Mouse (Mus musculus): Measurements from ENCODE around the gene Cd72. TPM values are rescaled to one million over a fixed set of nuclear protein-coding genes. Genes with fewer than 3 reads are reported as not detected.
"Not testable (repeated sequence)": the region's sequence is repeated elsewhere in the genome, so short reads cannot be mapped to it uniquely, and the experiment has no call there.

The Cd72 gene
- polyA plus RNA-seq, 1 experiment from 2014 or later, result 4.3 TPM

DNA sequence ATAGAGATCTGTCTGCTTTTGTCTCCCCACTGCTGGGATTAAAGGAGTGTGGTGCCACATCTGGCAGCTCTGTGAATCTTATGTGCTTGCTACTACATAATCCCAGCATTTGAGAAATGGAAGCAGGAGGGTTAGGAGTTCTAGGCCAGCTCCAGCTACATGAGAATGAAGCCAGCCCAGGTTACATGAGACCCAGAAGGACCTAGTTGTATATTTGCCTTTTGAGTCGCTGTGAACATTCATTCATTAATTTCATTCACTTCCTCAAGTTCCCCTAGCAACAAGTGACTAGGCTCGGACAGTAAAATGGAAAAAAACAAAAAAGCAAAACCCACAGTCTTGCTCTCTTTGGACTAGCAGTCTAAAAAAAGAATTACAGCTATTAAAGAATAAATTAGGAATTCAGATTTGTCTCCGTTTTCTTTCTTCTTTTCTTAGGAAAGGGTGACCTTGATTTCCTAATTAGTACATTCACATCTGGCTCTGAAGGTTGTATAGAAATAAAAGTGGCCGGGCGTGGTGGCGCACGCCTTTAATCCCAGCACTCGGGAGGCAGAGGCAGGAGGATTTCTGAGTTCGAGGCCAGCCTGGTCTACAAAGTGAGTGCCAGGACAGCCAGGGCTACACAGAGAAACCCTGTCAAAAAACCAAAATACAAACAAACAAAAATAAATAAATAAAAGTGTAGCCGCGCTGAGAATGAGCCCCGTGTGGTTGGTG, 37.8 kb upstream of the Cd72 start:
- H3K9ac ChIP-seq (replicated peaks), result no peak overlapping the region
- 34% methylated on average over 12 of the region's 12 CpGs for WGBS
- no peak for ATAC-seq (replicated peaks)

DNA sequence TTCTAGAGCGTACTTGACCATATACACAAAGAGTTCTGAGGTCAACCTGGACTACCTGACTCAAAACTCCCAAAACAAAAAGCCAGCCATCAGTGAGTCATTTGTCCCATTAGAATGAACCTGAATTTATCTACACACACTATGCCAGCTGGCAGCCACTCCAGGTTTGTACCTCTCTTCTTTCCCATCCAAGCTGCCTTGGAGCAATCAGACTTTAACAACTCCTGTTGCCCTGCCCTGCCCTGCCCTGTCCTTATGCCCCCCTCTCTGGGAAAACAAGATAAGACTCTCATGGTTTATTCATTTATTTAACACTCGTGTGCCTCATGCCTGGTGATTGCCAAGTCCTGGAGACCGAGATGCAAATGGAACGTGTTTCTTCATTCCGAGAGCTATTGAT, 36.4 kb upstream of the Cd72 start:
- ATAC-seq (replicated peaks), result no peak
- H3K4me2 ChIP-seq (replicated peaks), result no peak overlapping the region
- peaks cover 17% of the 10 kb centered on the region for H3K4me1 ChIP-seq
- H3K27me3 ChIP-seq, result no peaks in the 10 kb centered on the region
- H3K9ac ChIP-seq (replicated peaks), result no peak overlapping the region
- no peaks in the 10 kb centered on the region for H3K9me3 ChIP-seq
- 89% methylated on average over 5 of the region's 5 CpGs for WGBS
- H3K4me3 ChIP-seq, result no peak overlapping the region
- no peak overlapping the region for H3K27ac ChIP-seq (replicated peaks)
- no peaks in the 10 kb centered on the region for H3K36me3 ChIP-seq

More for the DNA sequence above, 37.8 kb upstream of the Cd72 start:
- H3K4me2 ChIP-seq (replicated peaks), result peak overlapping the region; percentile 55
- no peaks in the 10 kb centered on the region for H3K27me3 ChIP-seq
- peaks cover 19% of the 10 kb centered on the region for H3K4me1 ChIP-seq
- H3K4me3 ChIP-seq, result peak overlapping the region; percentile 84
- peak overlapping the region; percentile 95 for H3K27ac ChIP-seq (replicated peaks)
- H3K36me3 ChIP-seq, result no peaks in the 10 kb centered on the region
- no peaks in the 10 kb centered on the region for H3K9me3 ChIP-seq

DNA sequence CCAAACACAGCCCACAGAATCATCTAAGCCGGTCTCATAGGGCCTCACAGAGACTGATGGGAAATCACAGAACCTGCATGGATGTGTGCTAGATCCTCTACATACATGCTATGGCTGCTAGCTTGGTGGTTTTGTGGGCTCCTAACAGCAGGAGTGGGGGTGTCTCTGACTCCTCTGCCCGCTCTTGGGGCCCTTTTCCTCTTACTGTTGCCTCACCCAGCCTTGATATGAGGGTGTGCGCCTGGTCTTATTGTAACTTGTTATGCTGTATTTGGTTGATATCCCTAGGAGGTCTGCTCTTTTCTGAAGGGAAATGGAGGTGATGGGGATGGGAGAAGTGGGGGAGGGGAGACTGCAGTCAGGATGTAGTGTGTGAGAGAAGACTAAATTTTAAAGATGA, 35.2 kb upstream of the Cd72 start:
- 94% methylated on average over 3 of the region's 3 CpGs for WGBS
- peaks cover 9% of the 10 kb centered on the region for H3K4me1 ChIP-seq
- H3K4me3 ChIP-seq, result no peak overlapping the region
- H3K9me3 ChIP-seq, result no peaks in the 10 kb centered on the region
- H3K4me2 ChIP-seq (replicated peaks), result no peak overlapping the region
- no peak overlapping the region for H3K9ac ChIP-seq (replicated peaks)
- no peak for ATAC-seq (replicated peaks)
- H3K27ac ChIP-seq (replicated peaks), result no peak overlapping the region
- no peaks in the 10 kb centered on the region for H3K27me3 ChIP-seq
- H3K36me3 ChIP-seq, result no peaks in the 10 kb centered on the region

DNA sequence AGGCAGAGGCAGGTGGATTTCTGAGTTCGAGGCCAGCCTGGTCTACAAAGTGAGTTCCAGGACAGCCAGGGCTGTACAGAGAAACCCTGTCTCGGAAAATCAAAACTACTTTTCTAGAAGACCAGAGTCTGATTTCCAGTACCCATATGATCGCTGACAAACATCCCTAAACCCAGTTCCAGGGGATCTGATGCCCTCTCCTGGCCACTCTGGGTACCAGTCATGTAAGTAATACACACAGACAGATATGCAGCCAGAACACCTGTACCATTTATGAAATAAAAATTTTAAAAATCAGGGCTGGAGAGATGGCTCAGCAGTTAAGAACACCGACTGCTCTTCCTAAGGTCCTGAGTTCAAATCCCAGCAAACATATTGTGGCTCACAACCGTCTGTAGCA, 31.2 kb upstream of the Cd72 start:
- not testable (repeated sequence) for ATAC-seq (replicated peaks); H3K36me3 ChIP-seq

DNA sequence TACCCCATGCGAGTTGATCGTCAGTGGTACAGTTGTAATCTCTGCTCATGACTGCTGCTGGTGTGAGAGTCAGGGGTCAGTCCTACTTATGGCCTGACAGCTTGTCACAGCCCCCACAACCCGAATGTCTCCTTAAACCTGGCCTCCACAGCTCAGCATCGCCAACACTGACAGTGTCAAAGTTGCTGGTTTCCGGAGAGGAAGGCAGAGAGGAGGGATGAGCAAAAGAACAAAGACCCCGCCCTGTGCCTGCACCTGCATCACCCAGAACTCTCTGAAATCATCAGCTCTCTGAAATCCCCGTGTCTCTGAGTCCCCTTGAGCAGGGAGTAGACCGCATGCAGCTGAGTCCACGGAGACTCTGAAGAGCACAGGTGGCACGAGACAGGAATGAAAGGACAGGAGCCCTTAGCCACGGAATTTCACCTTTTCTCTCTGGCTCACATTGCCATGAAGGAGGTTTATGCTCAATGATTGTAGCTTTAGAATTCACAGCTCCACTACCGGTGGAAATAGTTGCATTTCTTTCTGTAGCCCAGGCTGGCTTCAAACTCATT, 29.2 kb upstream of the Cd72 start, which contains the start of gene Sit1:
Gene Sit1 (minus strand): TSS at position 200 of the 557 bp plus-strand sequence.
- no peaks in the 10 kb centered on the region for H3K27me3 ChIP-seq
- H3K9me3 ChIP-seq, result no peaks in the 10 kb centered on the region
- no peak within 1 kb of the TSS for H3K9ac ChIP-seq (replicated peaks)
- H3K27ac ChIP-seq (replicated peaks), result no peak within 1 kb of the TSS
- H3K4me3 ChIP-seq, result no peak within 1 kb of the TSS
- no peak within 1 kb of the TSS for H3K4me2 ChIP-seq (replicated peaks)
- ATAC-seq (replicated peaks), result no peak
- no peaks in the 10 kb centered on the region for H3K4me1 ChIP-seq
- WGBS, result 63% methylated on average over 12 of the region's 12 CpGs
- H3K36me3 ChIP-seq, result no peaks in the 10 kb centered on the region

More for the DNA sequence above, 31.2 kb upstream of the Cd72 start:
- H3K9ac ChIP-seq (replicated peaks); H3K4me1 ChIP-seq; H3K27ac ChIP-seq (replicated peaks); H3K4me3 ChIP-seq; H3K27me3 ChIP-seq; H3K4me2 ChIP-seq (replicated peaks); H3K9me3 ChIP-seq: not testable (repeated sequence)
- WGBS, result 88% methylated on average over 5 of the region's 5 CpGs

DNA sequence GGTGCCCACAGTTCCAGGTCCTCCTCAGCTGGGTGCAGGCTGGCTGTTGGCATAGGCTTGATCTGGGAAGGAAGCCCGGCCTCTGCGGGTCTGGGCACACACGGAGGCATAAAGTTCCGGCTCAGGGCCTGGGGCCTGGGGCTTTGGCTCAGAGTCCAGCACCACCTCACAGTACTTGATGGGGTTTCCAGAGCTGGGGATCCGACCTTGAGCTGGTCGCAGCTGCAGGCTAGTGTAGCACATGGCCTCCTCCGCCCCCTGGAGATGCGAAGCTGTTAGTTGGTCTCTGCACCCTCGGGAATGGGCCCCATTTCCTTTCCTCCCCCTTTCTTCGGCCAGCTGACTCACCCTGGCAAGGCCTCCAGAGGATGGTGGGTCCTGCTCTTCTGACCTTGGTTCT, 28.2 kb upstream of the Cd72 start:
- Histone ChIP-seq H3K4me3 (no peak overlapping the region), H3K4me1 (peaks cover 4% of the 10 kb centered on the region; the same call in 1 of the 2 replicates), H3K27ac (replicated peaks) (no peak overlapping the region), H3K4me2 (replicated peaks) (no peak overlapping the region), H3K36me3 (no peaks in the 10 kb centered on the region), H3K9me3 (no peaks in the 10 kb centered on the region), H3K27me3 (no peaks in the 10 kb centered on the region), H3K9ac (replicated peaks) (no peak overlapping the region)
- ATAC-seq (replicated peaks), result no peak
- WGBS, result 77% methylated on average over 10 of the region's 10 CpGs

DNA sequence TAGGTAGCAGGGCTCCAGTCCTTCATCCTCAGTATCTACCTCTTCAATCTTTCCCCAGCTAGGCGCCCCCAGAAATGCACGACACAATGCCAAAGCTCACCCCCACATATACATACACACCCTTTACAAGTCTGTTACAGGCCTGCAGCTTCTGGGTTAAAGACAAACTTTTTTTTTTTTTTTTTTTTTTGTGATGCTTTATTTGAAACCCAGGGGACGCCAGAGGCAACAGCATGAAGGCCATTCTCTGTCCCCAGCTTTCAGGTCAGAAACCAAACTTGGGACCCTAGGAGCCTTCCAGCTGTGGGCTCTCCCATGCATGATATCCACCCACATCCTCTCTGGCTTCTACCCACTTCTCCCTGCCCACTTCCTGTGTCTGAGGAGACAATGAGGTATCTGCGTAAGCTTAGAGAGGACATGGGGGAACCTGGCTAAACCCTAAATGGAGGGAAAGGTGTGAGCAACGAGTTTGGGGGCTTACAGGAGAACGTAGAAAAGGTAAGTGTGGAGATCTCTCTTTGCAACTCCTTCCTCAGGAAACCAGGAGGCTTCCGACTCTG, 27.5 kb upstream of the Cd72 start:
- no peaks in the 10 kb centered on the region for H3K9me3 ChIP-seq
- no peaks in the 10 kb centered on the region for H3K27me3 ChIP-seq
- no peak overlapping the region for H3K9ac ChIP-seq (replicated peaks)
- ATAC-seq (replicated peaks), result no peak
- H3K36me3 ChIP-seq, result no peaks in the 10 kb centered on the region
- H3K4me2 ChIP-seq (replicated peaks), result no peak overlapping the region
- 66% methylated on average over 7 of the region's 7 CpGs for WGBS
- H3K4me3 ChIP-seq, result no peak overlapping the region
- peaks cover 4% of the 10 kb centered on the region; the same call in 1 of the 2 replicates for H3K4me1 ChIP-seq
- no peak overlapping the region for H3K27ac ChIP-seq (replicated peaks)

DNA sequence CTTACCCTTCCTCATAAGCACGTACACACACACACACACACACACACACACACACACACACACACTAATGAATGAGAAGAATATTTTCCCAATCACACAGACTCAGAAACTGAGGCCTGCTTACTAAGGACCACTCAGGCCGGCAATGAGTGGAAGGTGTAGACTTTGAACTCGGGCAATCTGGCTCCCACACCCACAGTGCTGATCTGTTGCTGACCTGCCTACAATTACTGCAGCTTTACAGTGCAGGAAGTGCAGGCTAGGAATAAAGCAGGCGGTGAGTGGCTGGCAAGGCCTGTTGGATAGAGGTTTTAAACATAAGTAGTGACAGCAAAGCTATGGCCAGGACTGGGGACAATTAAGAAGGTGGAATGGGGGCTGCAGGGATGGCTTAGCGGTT, 26.6 kb upstream of the Cd72 start:
- Histone ChIP-seq H3K27me3 (no peaks in the 10 kb centered on the region), H3K4me3 (no peak overlapping the region), H3K27ac (replicated peaks) (no peak overlapping the region), H3K4me2 (replicated peaks) (no peak overlapping the region), H3K36me3 (no peaks in the 10 kb centered on the region), H3K9me3 (no peaks in the 10 kb centered on the region), H3K9ac (replicated peaks) (no peak overlapping the region), H3K4me1 (peaks cover 4% of the 10 kb centered on the region; the same call in 1 of the 2 replicates)
- 84% methylated on average over 5 of the region's 5 CpGs for WGBS
- no peak for ATAC-seq (replicated peaks)

DNA sequence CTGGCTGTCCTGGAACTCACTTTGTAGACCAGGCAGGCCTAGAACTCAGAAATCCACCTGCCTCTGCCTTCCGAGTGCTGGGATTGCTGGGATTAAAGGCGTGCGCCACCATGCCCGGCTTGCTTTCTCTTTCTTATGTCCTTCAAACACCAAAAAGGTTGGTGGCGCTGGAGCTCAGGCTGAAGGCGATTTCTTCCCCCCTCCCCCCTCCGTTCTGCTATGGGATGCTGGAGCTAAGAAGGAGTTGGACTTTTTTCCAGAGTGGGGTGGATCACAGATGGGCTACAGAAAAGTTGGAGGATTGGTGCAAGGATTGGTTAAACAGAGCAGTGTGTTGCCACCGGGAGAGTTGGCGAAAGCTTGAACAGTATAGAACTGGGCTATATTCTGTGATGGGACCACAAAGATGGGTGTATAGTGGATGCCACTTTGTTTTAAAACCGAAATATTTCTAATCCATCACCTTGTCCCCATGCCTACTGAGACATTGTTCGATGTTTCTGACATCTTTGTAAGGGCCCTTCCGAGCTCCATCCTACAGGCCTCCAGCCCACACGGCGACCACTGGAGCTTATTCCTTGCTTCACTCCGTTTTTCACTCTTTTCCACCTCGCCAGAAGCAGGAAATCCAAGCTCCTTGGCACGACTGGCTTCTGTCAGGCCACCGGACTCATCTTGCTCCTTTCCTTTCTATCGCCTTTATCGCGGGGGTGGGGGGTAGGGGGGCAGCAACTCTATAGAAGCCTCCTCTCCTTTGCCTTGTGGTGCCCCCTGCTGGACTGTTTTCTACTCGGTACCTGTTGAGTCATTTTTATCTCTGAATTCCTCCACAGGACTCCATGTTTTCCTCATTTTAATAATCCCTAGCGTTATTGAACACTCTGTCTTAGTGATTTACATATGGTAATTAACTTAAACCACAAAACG, 24.7 kb upstream of the Cd72 start:
- ATAC-seq (replicated peaks), result no peak
- no peak overlapping the region for H3K27ac ChIP-seq (replicated peaks)
- H3K9ac ChIP-seq (replicated peaks), result no peak overlapping the region
- WGBS, result 48% methylated on average over 24 of the region's 24 CpGs
- H3K27me3 ChIP-seq, result no peaks in the 10 kb centered on the region
- H3K4me3 ChIP-seq, result no peak overlapping the region
- H3K9me3 ChIP-seq, result no peaks in the 10 kb centered on the region
- no peaks in the 10 kb centered on the region for H3K36me3 ChIP-seq
- H3K4me2 ChIP-seq (replicated peaks), result no peak overlapping the region
- peaks cover 4% of the 10 kb centered on the region; the same call in 1 of the 2 replicates for H3K4me1 ChIP-seq

DNA sequence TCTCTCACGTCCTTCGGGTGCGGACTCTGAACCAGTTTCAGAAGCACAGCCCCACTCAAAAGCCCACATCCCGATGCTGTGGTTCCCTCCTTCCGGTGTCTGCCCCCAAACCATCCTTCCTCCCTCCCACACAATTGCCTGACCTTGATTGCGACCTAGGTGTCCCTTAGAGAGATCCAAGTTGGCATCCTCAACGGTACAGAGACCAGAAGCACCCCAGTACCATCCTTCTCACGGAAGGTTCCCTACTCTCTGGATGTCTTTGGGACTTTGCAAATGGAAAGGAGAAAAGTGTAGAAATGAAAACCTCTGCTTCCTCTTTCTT, 24.1 kb upstream of the Cd72 start:
- Histone ChIP-seq H3K4me1 (peaks cover 4% of the 10 kb centered on the region; the same call in 1 of the 2 replicates), H3K9ac (replicated peaks) (peak overlapping the region; percentile 45), H3K4me2 (replicated peaks) (peak overlapping the region; percentile 48), H3K27ac (replicated peaks) (0 out of 2 replicates have a peak overlapping the region, but pooled peaks have one; percentile 31), H3K27me3 (no peaks in the 10 kb centered on the region), H3K36me3 (no peaks in the 10 kb centered on the region), H3K9me3 (no peaks in the 10 kb centered on the region), H3K4me3 (peak overlapping the region; percentile 39)
- ATAC-seq (replicated peaks), result peak; percentile 55; the same call in 1 of the 2 replicates
- WGBS, result 63% methylated on average over 8 of the region's 8 CpGs

DNA sequence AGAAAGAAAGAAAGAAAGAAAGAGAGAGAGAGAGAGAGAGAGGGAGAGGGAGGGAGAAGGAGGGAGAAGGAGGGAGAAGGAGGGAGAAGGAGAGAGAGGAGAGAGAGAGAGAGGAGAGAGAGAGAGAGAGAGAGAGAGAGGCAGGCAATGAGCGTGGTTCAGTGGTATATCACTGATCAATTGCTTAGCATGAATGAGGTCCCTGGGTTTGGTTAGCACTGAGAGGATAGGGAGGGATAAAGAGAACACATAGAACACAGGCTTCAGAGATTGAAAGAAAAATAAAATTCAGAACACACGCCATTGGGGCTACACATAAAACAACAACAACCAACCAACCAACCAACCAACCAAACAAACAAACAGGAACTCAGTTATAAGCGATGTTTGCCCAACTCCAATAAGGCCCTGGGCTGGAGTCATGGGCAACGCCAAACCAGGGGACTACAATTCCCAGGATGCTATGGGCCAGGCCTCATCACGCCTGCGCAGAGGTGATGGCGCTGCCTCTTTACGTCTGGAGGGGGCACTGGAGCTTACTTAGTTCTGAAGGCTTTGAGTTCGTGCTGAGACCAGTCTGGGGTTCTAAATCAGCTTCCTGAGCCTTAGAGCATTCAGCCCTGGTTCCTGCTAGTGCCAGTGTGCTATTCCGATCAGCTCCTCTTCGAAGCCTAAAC, 23.6 kb upstream of the Cd72 start:
- ATAC-seq (replicated peaks), result peak; percentile 99
- no peaks in the 10 kb centered on the region for H3K27me3 ChIP-seq
- 0 out of 2 replicates have a peak overlapping the region, but pooled peaks have one; percentile 31 for H3K27ac ChIP-seq (replicated peaks)
- H3K9me3 ChIP-seq, result no peaks in the 10 kb centered on the region
- no peaks in the 10 kb centered on the region for H3K36me3 ChIP-seq
- 19% methylated on average over 11 of the region's 11 CpGs for WGBS
- H3K4me2 ChIP-seq (replicated peaks), result peak overlapping the region; percentile 48
- H3K4me3 ChIP-seq, result peak overlapping the region; percentile 39
- H3K4me1 ChIP-seq, result peaks cover 4% of the 10 kb centered on the region; the same call in 1 of the 2 replicates
- peak overlapping the region; percentile 45 for H3K9ac ChIP-seq (replicated peaks)
